18 mouse cellular contexts compared by ENCODE assay signal in genomic region chr10:96392836-96393235, GRCm38 (mm10).
"Had no signal": no experiment of that assay in that cellular context is flagged by ENCODE, and none has a peak within 500 bp of the region (broad histone marks: within the 10 kb centered on the region; RNA-seq: fewer than 3 reads in every experiment).

No protein-coding gene starts in this region.

- H3K4me2 ChIP-seq: limb, embryonic 12.5 days; limb, embryonic 15.5 days; liver, embryonic 11.5 days; lung, embryonic 15.5 days; neural tube, embryonic 12.5 days; neural tube, embryonic 15.5 days; stomach, embryonic 15.5 days had no signal

- H3K27ac ChIP-seq: limb, embryonic 12.5 days; limb, embryonic 15.5 days; liver, embryonic 14.5 days; lung, embryonic 15.5 days; macrophage; neural tube, embryonic 12.5 days; neural tube, embryonic 15.5 days; stomach, embryonic 15.5 days had no signal

- H3K4me3 ChIP-seq: limb, embryonic 12.5 days; limb, embryonic 15.5 days; lung, embryonic 15.5 days; neural tube, embryonic 12.5 days; neural tube, embryonic 15.5 days; stomach, embryonic 15.5 days had no signal

- H3K9ac ChIP-seq: limb, embryonic 12.5 days; limb, embryonic 15.5 days; liver, embryonic 14.5 days; liver, postnatal 0 days; lung, embryonic 15.5 days; neural tube, embryonic 12.5 days; neural tube, embryonic 15.5 days; stomach, embryonic 15.5 days had no signal

- H3K27me3 ChIP-seq: limb, embryonic 12.5 days; limb, embryonic 15.5 days; lung, embryonic 15.5 days; neural tube, embryonic 12.5 days; neural tube, embryonic 15.5 days; stomach, embryonic 15.5 days had no signal

- DNase-seq: kidney, adult 2 months; kidney, postnatal 10 days; kidney, postnatal 36 days; left cerebral cortex, postnatal 4 days; liver, postnatal 0 days; midbrain, embryonic 14.5 days; right cerebral cortex, postnatal 25 days; thymus, postnatal 25 days had no signal

- H3K9me3 ChIP-seq: limb, embryonic 12.5 days; limb, embryonic 15.5 days; lung, embryonic 15.5 days; neural tube, embryonic 12.5 days; neural tube, embryonic 15.5 days; stomach, embryonic 15.5 days had no signal

- H3K36me3 ChIP-seq: limb, embryonic 12.5 days; limb, embryonic 15.5 days; lung, embryonic 15.5 days; neural tube, embryonic 12.5 days; neural tube, embryonic 15.5 days; stomach, embryonic 15.5 days had no signal

- H3K4me1 ChIP-seq: neural tube, embryonic 12.5 days; stomach, embryonic 15.5 days had no signal

- ATAC-seq: intestine, postnatal 0 days; liver, postnatal 0 days had no signal
